Mouse (Mus musculus): ENCODE measurements around the gene Tbk1. TPM values are rescaled to one million over a fixed set of nuclear protein-coding genes. Genes with fewer than 3 reads are reported as not detected.

Gene Tbk1
- polyA plus RNA-seq, 1 experiment from 2014 or later: 35.9 TPM

GRCm38 (mm10) chr10:121533137-121533872, 53.3 kb downstream of the Tbk1 start:
- Histone ChIP-seq H3K9ac (peak overlapping the region; percentile 57), H3K27me3 (no peaks in the 10 kb centered on the region), H3K4me3 (peak overlapping the region; percentile 40), H3K4me1 (peaks cover 25% of the 10 kb centered on the region), H3K27ac (no peak overlapping the region), H3K4me2 (peak overlapping the region; percentile 64), H3K36me3 (no peaks in the 10 kb centered on the region), H3K9me3 (no peaks in the 10 kb centered on the region)
- ATAC-seq (ENCODE audit: insufficient number of reproducible peaks, insufficient read depth, low FRiP score, low TSS enrichment, low read depth): peak; percentile 32; the same call in 1 of the 2 replicates
- 13% methylated on average over 32 of the region's 32 CpGs for WGBS

GRCm38 (mm10) chr10:121531541-121531940, 55.0 kb downstream of the Tbk1 start:
- H3K4me1 ChIP-seq: peaks cover 25% of the 10 kb centered on the region
- ATAC-seq (ENCODE audit: insufficient number of reproducible peaks, insufficient read depth, low FRiP score, low TSS enrichment, low read depth): no peak
- H3K27me3 ChIP-seq: no peaks in the 10 kb centered on the region
- no peak overlapping the region for H3K27ac ChIP-seq
- no peaks in the 10 kb centered on the region for H3K9me3 ChIP-seq
- no peak overlapping the region for H3K9ac ChIP-seq
- H3K36me3 ChIP-seq: no peaks in the 10 kb centered on the region
- no peak overlapping the region for H3K4me3 ChIP-seq
- H3K4me2 ChIP-seq: no peak overlapping the region
- 23% methylated on average over 5 of the region's 5 CpGs for WGBS

GRCm38 (mm10) chr10:121530365-121531003, 56.1 kb downstream of the Tbk1 start:
- Histone ChIP-seq H3K4me3 (no peak overlapping the region), H3K27ac (no peak overlapping the region), H3K4me2 (no peak overlapping the region), H3K36me3 (no peaks in the 10 kb centered on the region), H3K4me1 (peaks cover 25% of the 10 kb centered on the region), H3K27me3 (no peaks in the 10 kb centered on the region), H3K9me3 (no peaks in the 10 kb centered on the region), H3K9ac (no peak overlapping the region)
- 86% methylated on average over 8 of the region's 8 CpGs for whole genome bisulfite sequencing
- ATAC-seq (ENCODE audit: insufficient number of reproducible peaks, insufficient read depth, low FRiP score, low TSS enrichment, low read depth): no peak

GRCm38 (mm10) chr10:121529261-121529660, 57.3 kb downstream of the Tbk1 start:
- H3K4me3 ChIP-seq: no peak overlapping the region
- no peaks in the 10 kb centered on the region for H3K36me3 ChIP-seq
- no peak overlapping the region for H3K9ac ChIP-seq
- H3K4me2 ChIP-seq: no peak overlapping the region
- no peaks in the 10 kb centered on the region for H3K9me3 ChIP-seq
- 91% methylated on average over 1 of the region's 1 CpGs for WGBS
- no peak overlapping the region for H3K27ac ChIP-seq
- no peaks in the 10 kb centered on the region for H3K27me3 ChIP-seq
- peaks cover 25% of the 10 kb centered on the region for H3K4me1 ChIP-seq
- no peak for ATAC-seq (ENCODE audit: insufficient number of reproducible peaks, insufficient read depth, low FRiP score, low TSS enrichment, low read depth)

GRCm38 (mm10) chr10:121528470-121528869, 58.1 kb downstream of the Tbk1 start:
- no peaks in the 10 kb centered on the region for H3K36me3 ChIP-seq
- no peak overlapping the region for H3K27ac ChIP-seq
- 80% methylated on average over 3 of the region's 3 CpGs for WGBS
- peaks cover 23% of the 10 kb centered on the region for H3K4me1 ChIP-seq
- H3K4me2 ChIP-seq: no peak overlapping the region
- no peak overlapping the region for H3K4me3 ChIP-seq
- no peak overlapping the region for H3K9ac ChIP-seq
- H3K27me3 ChIP-seq: no peaks in the 10 kb centered on the region
- H3K9me3 ChIP-seq: no peaks in the 10 kb centered on the region
- no peak for ATAC-seq (ENCODE audit: insufficient number of reproducible peaks, insufficient read depth, low FRiP score, low TSS enrichment, low read depth)

- H3K27me3 ChIP-seq: no peaks in the 10 kb centered on the region
- H3K4me1 ChIP-seq: peaks cover 11% of the 10 kb centered on the region
- H3K9ac ChIP-seq: no peak overlapping the region
- no peak for ATAC-seq (ENCODE audit: insufficient number of reproducible peaks, insufficient read depth, low FRiP score, low TSS enrichment, low read depth)
- no peak overlapping the region for H3K4me2 ChIP-seq
- H3K36me3 ChIP-seq: no peaks in the 10 kb centered on the region
- 86% methylated on average over 6 of the region's 6 CpGs for WGBS
- H3K4me3 ChIP-seq: no peak overlapping the region
- H3K27ac ChIP-seq: no peak overlapping the region
- no peaks in the 10 kb centered on the region for H3K9me3 ChIP-seq
Measured at GRCm38 (mm10) chr10:121527114-121527513, 59.5 kb downstream of the Tbk1 start.

- ATAC-seq (ENCODE audit: insufficient number of reproducible peaks, insufficient read depth, low FRiP score, low TSS enrichment, low read depth): no peak
- WGBS: 23% methylated on average over 12 of the region's 12 CpGs
Measured at GRCm38 (mm10) chr10:121520923-121521585, 65.5 kb downstream of the Tbk1 start.

GRCm38 (mm10) chr10:121519710-121520109, 66.9 kb downstream of the Tbk1 start:
- WGBS: 30% methylated on average over 2 of the region's 2 CpGs
- no peak overlapping the region for H3K27ac ChIP-seq
- no peaks in the 10 kb centered on the region for H3K27me3 ChIP-seq
- no peaks in the 10 kb centered on the region for H3K36me3 ChIP-seq
- peaks cover 12% of the 10 kb centered on the region for H3K4me1 ChIP-seq
- H3K4me3 ChIP-seq: no peak overlapping the region
- no peak overlapping the region for H3K9ac ChIP-seq
- H3K4me2 ChIP-seq: no peak overlapping the region
- H3K9me3 ChIP-seq: no peaks in the 10 kb centered on the region
- ATAC-seq (ENCODE audit: insufficient number of reproducible peaks, insufficient read depth, low FRiP score, low TSS enrichment, low read depth): no peak

More at GRCm38 (mm10) chr10:121520923-121521585, 65.5 kb downstream of the Tbk1 start:
- Histone ChIP-seq H3K4me3 (no peak overlapping the region), H3K4me1 (peaks cover 9% of the 10 kb centered on the region), H3K9me3 (no peaks in the 10 kb centered on the region), H3K36me3 (no peaks in the 10 kb centered on the region), H3K4me2 (peak overlapping the region; percentile 22; the same call in 1 of the 2 replicates), H3K27ac (peak overlapping the region; percentile 77), H3K9ac (no peak overlapping the region), H3K27me3 (no peaks in the 10 kb centered on the region)

- Histone ChIP-seq H3K9ac (no peak overlapping the region), H3K4me2 (peak overlapping the region; percentile 34; the same call in 1 of the 2 replicates), H3K36me3 (no peaks in the 10 kb centered on the region), H3K4me3 (no peak overlapping the region), H3K4me1 (peaks cover 9% of the 10 kb centered on the region), H3K27me3 (no peaks in the 10 kb centered on the region), H3K27ac (0 out of 2 replicates have a peak overlapping the region, but pooled peaks have one; percentile 28), H3K9me3 (no peaks in the 10 kb centered on the region)
- WGBS: 23% methylated on average over 18 of the region's 18 CpGs
- no peak for ATAC-seq (ENCODE audit: insufficient number of reproducible peaks, insufficient read depth, low FRiP score, low TSS enrichment, low read depth)
Measured at GRCm38 (mm10) chr10:121516008-121516600, 70.5 kb downstream of the Tbk1 start.

- Histone ChIP-seq H3K27ac (peak overlapping the region; percentile 7; the same call in 1 of the 2 replicates), H3K36me3 (no peaks in the 10 kb centered on the region), H3K9me3 (no peaks in the 10 kb centered on the region), H3K27me3 (no peaks in the 10 kb centered on the region), H3K4me3 (no peak overlapping the region), H3K9ac (no peak overlapping the region), H3K4me2 (peak overlapping the region; percentile 39), H3K4me1 (peaks cover 39% of the 10 kb centered on the region)
- 14% methylated on average over 24 of the region's 24 CpGs for WGBS
- no peak for ATAC-seq (ENCODE audit: insufficient number of reproducible peaks, insufficient read depth, low FRiP score, low TSS enrichment, low read depth)
Measured at GRCm38 (mm10) chr10:121509751-121510643, 76.6 kb downstream of the Tbk1 start.

Data from embryonic facial prominence, embryonic 13.5 days (tissue).